Mouse (Mus musculus) hindbrain, embryonic 13.5 days (tissue): ENCODE measurements around the gene Bahcc1. TPM values are rescaled to one million over a fixed set of nuclear protein-coding genes. Genes with fewer than 3 reads are reported as not detected.
A peak's percentile ranks its signal among the peaks of the same experiment; 100 is the strongest.

Experiments used
- ATAC-seq: fragments of 200-750 bp; cut with Nextera tagmentation; 2 replicates; pipeline ENCODE4 v1.8.0; 2017; ENCODE audit warnings: moderate TSS enrichment; ENCODE audit not compliant: low FRiP score
- H3K27ac ChIP-seq: fragments of 300-500 bp; sonication (generic); 2 replicates; pipeline ENCODE4 v1.5.1; 2015; ENCODE audit warnings: inconsistent platforms, mild to moderate bottlenecking, moderate library complexity
- H3K27me3 ChIP-seq: fragments of 300-500 bp; sonication (generic); 2 replicates; pipeline ENCODE4 v1.6.1; 2015; ENCODE audit warnings: mild to moderate bottlenecking, inconsistent platforms
- H3K36me3 ChIP-seq: fragments of 300-500 bp; sonication (generic); 2 replicates; pipeline ENCODE4 v1.6.1; 2015; ENCODE audit warnings: mild to moderate bottlenecking, inconsistent platforms
- H3K4me1 ChIP-seq: fragments of 300-500 bp; sonication (generic); replicated peaks from 2 replicates; pipeline ENCODE4 v1.6.1; 2015; ENCODE audit warnings: inconsistent platforms
- H3K4me2 ChIP-seq: fragments of 300-500 bp; sonication (generic); 2 replicates; pipeline ENCODE4 v1.6.1; 2015; ENCODE audit warnings: inconsistent platforms, mild to moderate bottlenecking, moderate library complexity
- H3K4me3 ChIP-seq: fragments of 300-500 bp; sonication (generic); 2 replicates; pipeline ENCODE4 v1.5.1; 2015; ENCODE audit warnings: mild to moderate bottlenecking, inconsistent platforms
- H3K9ac ChIP-seq: fragments of 300-500 bp; sonication (generic); 2 replicates; pipeline ENCODE4 v1.6.1; 2015; ENCODE audit warnings: mild to moderate bottlenecking, inconsistent platforms
- H3K9me3 ChIP-seq: fragments of 300-500 bp; sonication (generic); 2 replicates; pipeline ENCODE4 v1.6.1; 2016; ENCODE audit warnings: inconsistent platforms
- WGBS: fragments of 180-500 bp; shearing (Covaris S2); methylation state at CpG from one replicate; pipeline ENCODE4 v1.1.7; 2015; 5-methylcytosine and 5-hydroxymethylcytosine counted together
- polyA plus RNA-seq: library from polyadenylated mRNA; unstranded; fragments of >200 nt; fragmentation: Nextera tagmentation; extraction: Ambion mirVana; gene quantifications from 2 replicates; pipeline ENCODE4 v1.2.1, GENCODE M21; 2015

The Bahcc1 gene
- polyA plus RNA-seq, 1 experiment from 2014 or later = 13.6 TPM

- peak overlapping the region; percentile 95 for H3K27ac ChIP-seq
- H3K4me1 ChIP-seq = peaks cover 39% of the 10 kb centered on the region
- no peaks in the 10 kb centered on the region for H3K27me3 ChIP-seq
- peak overlapping the region; percentile 55 for H3K9ac ChIP-seq
- WGBS = 46% methylated on average over 10 of the region's 10 CpGs
- H3K9me3 ChIP-seq = peaks cover 6% of the 10 kb centered on the region; the same call in 1 of the 2 replicates
- no peak for ATAC-seq
- peak overlapping the region; percentile 11; the same call in 1 of the 2 replicates for H3K4me2 ChIP-seq
- no peaks in the 10 kb centered on the region; the same call in 1 of the 2 replicates for H3K36me3 ChIP-seq
- H3K4me3 ChIP-seq = no peak overlapping the region
Measured at GRCm38 (mm10) chr11:120215726-120216241, 17.0 kb upstream of the Bahcc1 start.

GRCm38 (mm10) chr11:120216540-120217324 lies 16.0 kb upstream of the Bahcc1 start:
- WGBS = 7% methylated on average over 11 of the region's 11 CpGs
- Histone ChIP-seq H3K9me3 (peaks cover 6% of the 10 kb centered on the region; the same call in 1 of the 2 replicates), H3K4me1 (peaks cover 49% of the 10 kb centered on the region), H3K27me3 (no peaks in the 10 kb centered on the region), H3K9ac (peak overlapping the region; percentile 55), H3K27ac (peak overlapping the region; percentile 95), H3K36me3 (no peaks in the 10 kb centered on the region; the same call in 1 of the 2 replicates), H3K4me2 (peak overlapping the region; percentile 23), H3K4me3 (no peak overlapping the region)
- ATAC-seq = peak; percentile 86

GRCm38 (mm10) chr11:120218176-120218856 lies 14.4 kb upstream of the Bahcc1 start:
- peak overlapping the region; percentile 95; the same call in 1 of the 2 replicates for H3K27ac ChIP-seq
- no peaks in the 10 kb centered on the region; the same call in 1 of the 2 replicates for H3K36me3 ChIP-seq
- H3K4me1 ChIP-seq = peaks cover 59% of the 10 kb centered on the region

GRCm38 (mm10) chr11:120218946-120219345 lies 13.8 kb upstream of the Bahcc1 start:
- 76% methylated on average over 6 of the region's 6 CpGs for WGBS
- H3K9ac ChIP-seq = no peak overlapping the region
- 0 out of 2 replicates have a peak overlapping the region, but pooled peaks have one; percentile 52 for H3K27ac ChIP-seq
- H3K27me3 ChIP-seq = no peaks in the 10 kb centered on the region
- no peak overlapping the region for H3K4me3 ChIP-seq
- 0 out of 2 replicates have a peak, but pooled peaks cover under 1% of the 10 kb centered on the region for H3K9me3 ChIP-seq
- no peak overlapping the region for H3K4me2 ChIP-seq
- ATAC-seq = no peak
- H3K36me3 ChIP-seq = no peaks in the 10 kb centered on the region; the same call in 1 of the 2 replicates
- peaks cover 65% of the 10 kb centered on the region for H3K4me1 ChIP-seq

More at GRCm38 (mm10) chr11:120218176-120218856, 14.4 kb upstream of the Bahcc1 start:
- Histone ChIP-seq H3K9ac (no peak overlapping the region), H3K9me3 (peaks cover 6% of the 10 kb centered on the region; the same call in 1 of the 2 replicates), H3K27me3 (no peaks in the 10 kb centered on the region), H3K4me3 (no peak overlapping the region), H3K4me2 (no peak overlapping the region)
- ATAC-seq = no peak
- 87% methylated on average over 17 of the region's 17 CpGs for WGBS

GRCm38 (mm10) chr11:120219916-120220522 lies 12.7 kb upstream of the Bahcc1 start:
- Histone ChIP-seq H3K4me1 (peaks cover 76% of the 10 kb centered on the region), H3K9me3 (no peaks in the 10 kb centered on the region), H3K27me3 (no peaks in the 10 kb centered on the region), H3K36me3 (no peaks in the 10 kb centered on the region), H3K4me3 (no peak overlapping the region), H3K9ac (no peak overlapping the region), H3K27ac (peak overlapping the region; percentile 58), H3K4me2 (no peak overlapping the region)
- 46% methylated on average over 9 of the region's 9 CpGs for WGBS
- no peak for ATAC-seq

- H3K9ac ChIP-seq = no peak overlapping the region
- no peaks in the 10 kb centered on the region for H3K9me3 ChIP-seq
- no peaks in the 10 kb centered on the region for H3K36me3 ChIP-seq
- H3K27me3 ChIP-seq = no peaks in the 10 kb centered on the region
- H3K27ac ChIP-seq = peak overlapping the region; percentile 58; the same call in 1 of the 2 replicates
- no peak overlapping the region for H3K4me2 ChIP-seq
- no peak for ATAC-seq
- H3K4me1 ChIP-seq = peaks cover 79% of the 10 kb centered on the region
- 54% methylated on average over 12 of the region's 12 CpGs for WGBS
- no peak overlapping the region for H3K4me3 ChIP-seq
Measured at GRCm38 (mm10) chr11:120220963-120221827, 11.6 kb upstream of the Bahcc1 start.

- Histone ChIP-seq H3K27me3 (no peaks in the 10 kb centered on the region), H3K4me1 (peaks cover 79% of the 10 kb centered on the region), H3K9ac (no peak overlapping the region), H3K36me3 (no peaks in the 10 kb centered on the region), H3K9me3 (no peaks in the 10 kb centered on the region), H3K4me3 (no peak overlapping the region), H3K27ac (no peak overlapping the region), H3K4me2 (no peak overlapping the region)
- no peak for ATAC-seq
- WGBS = 83% methylated on average over 6 of the region's 6 CpGs
Measured at GRCm38 (mm10) chr11:120222425-120223104, 10.2 kb upstream of the Bahcc1 start.

GRCm38 (mm10) chr11:120223586-120224487 lies 8.9 kb upstream of the Bahcc1 start:
- peak overlapping the region; percentile 72 for H3K9ac ChIP-seq
- peak overlapping the region; percentile 100 for H3K27ac ChIP-seq
- WGBS = 24% methylated on average over 19 of the region's 19 CpGs
- no peaks in the 10 kb centered on the region for H3K27me3 ChIP-seq
- ATAC-seq = peak; percentile 58; the same call in 1 of the 2 replicates
- H3K4me2 ChIP-seq = peak overlapping the region; percentile 19; the same call in 1 of the 2 replicates
- peaks cover 84% of the 10 kb centered on the region for H3K4me1 ChIP-seq
- no peak overlapping the region for H3K4me3 ChIP-seq
- no peaks in the 10 kb centered on the region for H3K36me3 ChIP-seq
- no peaks in the 10 kb centered on the region for H3K9me3 ChIP-seq

- H3K9ac ChIP-seq = peak overlapping the region; percentile 72
- peak overlapping the region; percentile 100 for H3K27ac ChIP-seq
- WGBS = 21% methylated on average over 11 of the region's 11 CpGs
- peak overlapping the region; percentile 5 for H3K4me3 ChIP-seq
- peaks cover 93% of the 10 kb centered on the region for H3K4me1 ChIP-seq
- no peaks in the 10 kb centered on the region for H3K9me3 ChIP-seq
- no peaks in the 10 kb centered on the region for H3K27me3 ChIP-seq
- H3K36me3 ChIP-seq = no peaks in the 10 kb centered on the region
- H3K4me2 ChIP-seq = peak overlapping the region; percentile 51
- no peak; the same call in 1 of the 2 replicates for ATAC-seq
Measured at GRCm38 (mm10) chr11:120224488-120225255, 8.1 kb upstream of the Bahcc1 start.
